Mouse (Mus musculus): ENCODE results near the gene Paxbp1.
"Not testable (repeated sequence)": the region's sequence is repeated elsewhere in the genome, so short reads cannot be mapped to it uniquely, and the experiment has no call there.

Gene Paxbp1

DNA sequence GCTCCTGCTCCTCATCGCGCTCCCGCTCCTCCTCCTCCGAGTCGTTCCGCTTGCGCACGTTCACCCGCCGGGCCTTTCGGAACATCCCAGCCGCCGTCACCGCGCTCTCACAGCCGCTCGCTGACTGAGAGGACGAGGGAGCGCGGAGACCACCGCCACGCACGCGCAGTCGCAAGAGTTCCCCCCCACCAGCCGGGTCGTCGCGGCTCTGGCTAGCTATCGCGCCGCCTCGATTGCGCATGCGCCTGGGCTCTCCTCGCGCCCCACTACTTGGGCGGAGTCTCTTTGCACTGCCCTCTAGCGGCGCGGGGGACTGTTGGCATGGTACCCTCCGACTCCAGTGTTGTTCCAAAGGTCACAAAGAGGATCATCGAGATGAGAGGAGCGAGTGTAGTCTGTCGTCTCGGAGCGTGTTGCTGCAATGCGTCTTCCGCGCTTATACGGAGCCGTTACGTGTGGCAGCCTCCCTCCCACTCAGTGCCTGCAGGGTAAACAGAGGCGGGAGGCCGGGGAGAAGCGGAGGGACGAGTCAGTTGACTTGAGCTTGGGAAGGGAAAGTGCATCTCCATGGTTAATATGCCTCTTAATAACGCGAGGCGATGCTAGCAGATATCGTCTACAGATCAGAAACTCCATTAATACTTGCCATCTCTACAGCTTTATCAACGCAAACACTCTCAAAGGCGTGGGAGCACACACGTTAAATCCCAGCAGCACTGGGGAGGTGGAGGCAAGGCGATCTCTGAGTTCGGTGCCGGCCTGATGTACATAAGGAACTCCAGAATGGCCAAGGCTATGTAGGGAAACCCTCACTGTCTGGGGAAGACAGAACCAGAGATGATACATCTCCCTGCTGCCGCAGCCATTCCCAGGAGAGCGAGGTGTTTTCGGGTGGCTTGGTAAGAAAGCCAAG is at the start of gene Paxbp1:
TSS of gene Paxbp1 (minus strand) at position 274 of the 913 bp plus-strand sequence.
- peak; percentile 99 for DNase-seq

GRCm38 (mm10) chr16:91086642-91087306 is 42.4 kb upstream of the Paxbp1 start:
- no peak for DNase-seq

GRCm38 (mm10) chr16:91085239-91085825 is 41.0 kb upstream of the Paxbp1 start:
- no peak for DNase-seq

- no peak for DNase-seq
Observed at GRCm38 (mm10) chr16:91084307-91085238, 40.2 kb upstream of the Paxbp1 start.

DNA sequence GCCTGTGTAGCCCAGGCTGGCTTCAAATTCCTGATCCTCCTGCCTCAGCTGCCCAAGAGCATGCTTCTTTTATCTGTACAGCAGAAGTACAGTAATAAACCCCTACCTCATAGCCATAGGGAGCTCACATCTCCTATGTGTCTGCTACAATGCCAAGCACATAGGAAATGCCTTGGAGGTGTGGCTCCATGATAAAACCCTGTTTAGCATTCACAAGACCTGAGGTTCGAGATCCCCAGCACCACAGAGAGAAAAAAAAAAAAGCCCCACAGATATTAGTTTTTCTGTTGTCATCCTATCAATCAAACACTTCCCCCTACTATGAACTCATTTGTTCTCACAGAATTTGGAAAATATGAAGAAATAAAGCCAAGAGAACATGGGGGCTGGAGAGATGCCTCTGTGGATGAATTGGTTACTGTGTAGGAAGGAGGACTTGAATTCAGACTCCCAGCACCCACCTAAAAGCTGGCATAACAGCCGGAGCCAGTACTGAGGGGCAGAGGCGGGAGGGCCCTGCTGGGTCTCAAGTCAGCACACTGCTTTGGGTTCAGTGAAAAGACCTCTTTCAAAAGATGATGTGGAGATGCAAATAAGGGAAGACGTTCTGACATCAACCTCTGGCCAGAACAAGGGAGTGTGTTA is 38.8 kb upstream of the Paxbp1 start:
- no peak for DNase-seq

DNA sequence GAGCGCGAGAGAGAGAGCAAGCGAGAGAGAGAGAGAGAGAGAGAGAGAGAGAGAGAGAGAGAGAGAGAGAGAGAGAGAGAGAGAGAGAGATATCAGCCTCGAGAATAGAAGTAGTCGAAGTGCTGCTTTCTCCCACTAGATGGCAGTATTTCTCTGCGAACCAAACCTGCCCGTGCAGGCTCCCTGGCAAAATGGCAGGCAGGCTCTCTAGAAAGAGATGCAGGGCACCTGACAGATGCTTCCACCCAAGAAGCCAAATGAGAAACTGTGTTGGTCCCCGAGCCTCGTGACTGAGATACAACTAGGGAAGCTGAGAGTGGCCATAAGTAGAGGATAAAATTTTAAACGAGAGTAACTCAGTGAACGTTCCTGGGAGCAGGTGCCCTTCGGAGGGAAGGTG is 37.2 kb upstream of the Paxbp1 start:
- peak; percentile 89 for DNase-seq

DNA sequence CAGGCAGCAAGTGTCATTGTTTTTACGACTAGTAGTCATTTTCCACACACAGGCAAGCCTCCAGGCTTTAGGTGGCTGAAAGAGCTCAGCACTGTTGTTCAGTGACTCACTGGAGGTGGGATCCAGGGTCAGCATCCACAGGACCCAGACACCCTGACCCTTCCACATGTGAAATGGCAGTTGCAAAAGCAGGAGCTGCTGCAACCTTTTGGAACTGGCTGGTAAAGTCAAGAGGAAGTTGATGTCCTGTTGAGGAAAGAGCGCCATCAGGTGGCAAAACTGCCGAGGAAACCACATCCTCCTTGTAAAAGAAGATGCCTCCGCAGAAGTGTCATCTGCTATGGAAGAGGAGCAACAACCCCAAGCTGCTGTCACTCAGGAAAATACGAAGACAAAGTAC is 31.8 kb upstream of the Paxbp1 start:
- DNase-seq: no peak

GRCm38 (mm10) chr16:91075423-91075822 is 31.1 kb upstream of the Paxbp1 start:
- not testable (repeated sequence) for DNase-seq

DNA sequence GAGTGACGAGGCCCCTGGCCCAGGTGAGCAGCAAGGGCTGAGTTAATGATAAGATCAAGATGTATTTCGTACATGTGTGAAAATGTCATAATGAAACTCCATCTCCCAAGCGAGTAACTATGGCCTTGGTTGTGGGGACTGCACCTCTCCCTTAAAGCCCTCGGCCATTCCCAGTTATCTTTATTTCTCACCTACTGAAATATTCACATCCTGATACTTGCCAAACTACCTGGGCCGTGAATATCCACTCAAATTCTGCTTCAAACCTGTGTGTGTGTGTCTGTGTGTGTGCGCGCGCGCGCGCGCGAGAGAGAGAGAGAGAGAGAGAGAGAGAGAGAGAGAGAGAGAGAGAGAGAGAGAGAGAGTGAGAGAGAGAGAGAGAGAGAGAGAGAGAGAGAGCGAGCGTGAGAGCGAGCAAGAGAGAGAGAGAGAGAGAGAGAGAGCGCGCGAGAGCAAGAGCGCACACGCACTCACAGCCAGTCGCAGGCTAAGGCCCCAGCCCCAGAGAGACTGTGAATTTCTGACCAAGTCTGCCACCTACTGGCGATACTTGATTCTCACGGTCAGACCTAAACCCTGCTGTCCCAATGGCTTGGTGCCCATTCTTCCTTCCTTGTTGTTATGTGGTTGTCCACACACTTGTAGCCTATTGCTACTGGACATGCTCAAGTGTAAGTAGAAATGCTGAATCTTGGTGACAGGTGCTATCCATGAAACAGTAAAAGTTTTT is 29.0 kb upstream of the Paxbp1 start:
- DNase-seq: peak; percentile 95

GRCm38 (mm10) chr16:91072256-91072655 is 27.9 kb upstream of the Paxbp1 start:
- DNase-seq: no peak

- peak; percentile 61 for DNase-seq
Observed at GRCm38 (mm10) chr16:91068969-91069368, 24.6 kb upstream of the Paxbp1 start.

- no peak for DNase-seq
Observed at GRCm38 (mm10) chr16:91067122-91067521, 22.8 kb upstream of the Paxbp1 start.

DNA sequence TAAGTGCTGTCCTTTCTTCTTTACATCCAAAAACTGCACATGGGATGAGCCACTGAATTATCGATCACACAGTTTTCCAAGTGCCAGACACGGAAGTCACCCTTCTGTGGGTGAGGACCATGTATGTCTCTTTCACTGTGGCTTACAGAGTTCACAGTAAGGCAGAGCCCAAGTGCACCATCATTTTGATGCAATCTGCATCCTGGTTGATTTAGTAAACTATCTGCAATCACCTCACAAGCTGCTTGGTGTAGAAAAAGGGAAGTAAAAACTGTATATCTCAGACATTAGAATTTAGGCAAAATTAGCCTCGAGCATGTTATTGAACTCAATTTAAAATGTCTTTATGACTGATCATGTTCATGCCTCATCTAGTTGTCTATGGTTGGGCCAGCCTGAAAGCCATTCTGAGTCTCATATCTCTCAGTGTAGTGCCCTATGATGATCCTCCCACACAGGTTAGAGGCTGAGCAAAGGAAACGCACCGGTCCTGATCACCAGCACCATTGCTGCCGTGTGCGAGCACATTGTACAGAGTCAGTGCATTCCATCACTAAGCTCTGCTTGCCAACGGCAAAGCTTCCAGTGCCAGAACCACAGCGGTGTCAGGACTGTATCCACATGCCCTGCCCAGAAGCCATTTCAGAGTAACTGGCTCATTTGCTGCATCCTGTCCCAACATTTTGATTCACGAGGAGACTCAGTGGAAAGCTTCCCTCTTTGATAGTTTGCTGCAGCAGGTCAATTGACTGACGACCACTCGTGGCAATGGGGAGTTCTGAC is 20.4 kb upstream of the Paxbp1 start:
- DNase-seq: no peak

DNA sequence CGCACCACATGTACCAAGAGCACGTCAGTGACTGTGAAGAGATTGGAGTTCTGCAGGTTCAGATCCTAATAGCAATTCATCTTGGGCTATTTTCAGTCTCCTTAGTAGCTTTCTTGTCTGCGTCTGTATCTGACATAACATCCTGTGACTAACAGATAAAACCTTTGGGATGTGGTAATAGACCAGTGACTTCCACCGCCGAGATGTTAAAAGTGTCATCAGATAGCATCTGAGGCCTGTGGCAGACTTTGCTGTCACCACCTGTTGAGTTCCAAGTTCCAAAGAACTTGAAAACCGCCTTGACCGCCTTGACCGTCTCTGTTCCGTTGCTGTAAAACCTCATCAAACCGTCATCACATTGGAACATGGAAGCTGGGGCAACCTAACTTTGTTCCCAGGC is 19.4 kb upstream of the Paxbp1 start:
- no peak for DNase-seq

- DNase-seq: no peak
Observed at GRCm38 (mm10) chr16:91061531-91062318, 17.4 kb upstream of the Paxbp1 start.

DNA sequence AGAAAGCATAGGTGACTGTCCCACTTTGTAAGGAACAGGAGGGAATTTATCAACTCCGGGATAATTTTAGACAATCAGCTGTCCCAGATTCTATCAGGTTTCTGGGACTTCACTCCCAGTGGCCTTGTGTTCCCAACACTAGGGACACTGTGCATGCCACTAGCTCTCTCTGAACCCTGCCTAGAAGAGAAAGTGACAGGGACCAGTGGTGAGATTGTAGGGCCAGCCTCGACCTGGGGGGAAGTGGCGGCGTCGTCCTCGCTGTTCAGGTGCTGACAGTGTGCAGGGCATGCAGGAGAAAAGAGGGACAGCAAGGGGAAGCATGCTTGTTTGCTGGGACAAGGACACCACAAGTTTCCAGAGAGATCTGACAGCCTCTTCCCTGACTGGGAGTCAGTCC is 13.4 kb upstream of the Paxbp1 start:
- DNase-seq: no peak

DNA sequence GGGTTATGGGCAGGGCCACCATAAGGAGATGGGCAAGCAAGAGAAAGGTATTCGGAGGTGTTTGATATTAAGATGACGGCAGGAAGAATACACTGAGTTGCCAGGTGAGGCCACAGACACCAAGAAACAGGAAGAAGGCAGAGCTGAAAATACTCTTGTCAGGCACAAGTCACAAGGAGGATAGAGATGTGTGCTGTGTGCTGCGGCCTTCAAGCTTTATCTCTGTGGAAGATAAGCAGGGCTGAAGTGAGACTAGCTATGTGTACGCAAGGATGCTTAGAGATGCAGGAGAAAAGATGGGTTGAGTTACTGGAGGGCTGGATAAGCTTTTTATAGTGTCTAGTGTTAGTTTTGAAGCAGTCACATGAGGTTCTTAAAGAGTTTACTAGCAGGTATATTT is 12.9 kb upstream of the Paxbp1 start:
- no peak for DNase-seq

GRCm38 (mm10) chr16:91056043-91056821 is 11.9 kb upstream of the Paxbp1 start:
- no peak for DNase-seq

- DNase-seq: no peak
Observed at GRCm38 (mm10) chr16:91055150-91055549, 10.8 kb upstream of the Paxbp1 start.

Measured in retina, postnatal 1 day (tissue).